Mouse (Mus musculus): ENCODE measurements around the gene Astn1. TPM values are rescaled to one million over a fixed set of nuclear protein-coding genes. Genes with fewer than 3 reads are reported as not detected.

Astn1 gene
- polyA plus RNA-seq, 1 experiment from 2014 or later = 0.38 TPM

DNA sequence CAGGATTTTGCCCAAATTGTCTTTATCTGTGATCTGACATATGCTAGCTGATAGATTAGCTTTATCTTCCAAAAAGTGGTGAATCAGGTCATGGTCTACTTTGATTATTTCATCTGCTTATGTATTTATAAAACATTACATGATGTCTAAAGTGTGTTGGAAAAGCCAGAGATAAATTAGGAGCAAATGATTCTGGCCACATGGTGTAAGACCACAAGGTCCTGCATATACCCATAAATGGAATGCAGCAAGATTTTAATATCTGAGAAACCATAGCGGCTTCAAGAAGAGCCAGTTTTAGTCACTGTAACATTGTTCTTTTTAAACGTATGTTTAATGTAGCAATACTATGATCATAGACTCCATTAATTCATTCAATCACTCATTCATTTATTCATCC lies 23.2 kb downstream of the Astn1 start:
- 91% methylated on average over 2 of the region's 2 CpGs for WGBS
- H3K9me3 ChIP-seq (replicated peaks; ENCODE audit: low read length) = no peaks in the 10 kb centered on the region
- H3K27ac ChIP-seq = no peak overlapping the region
- no peak for TF ChIP-seq CTCF (IDR thresholded peaks at IDR 0.05; ENCODE audit: low read depth)
- ATAC-seq (replicated peaks; ENCODE audit: low FRiP score, low read depth) (no peak), DNase-seq (ENCODE audit: low spot score) (no peak)
- H3K9ac ChIP-seq (ENCODE audit: low read depth, low read length) = no peak overlapping the region
- no peaks in the 10 kb centered on the region for H3K36me3 ChIP-seq (ENCODE audit: insufficient read depth, low read length)
- H3K27me3 ChIP-seq (ENCODE audit: insufficient read depth, low read length) = no peaks in the 10 kb centered on the region
- H3K4me3 ChIP-seq (replicated peaks; ENCODE audit: low read depth, low read length) = no peak overlapping the region
- no peaks in the 10 kb centered on the region for H3K4me1 ChIP-seq (replicated peaks; ENCODE audit: insufficient read depth, low read length)
- H3K4me2 ChIP-seq (ENCODE audit: low read length) = no peak overlapping the region

DNA sequence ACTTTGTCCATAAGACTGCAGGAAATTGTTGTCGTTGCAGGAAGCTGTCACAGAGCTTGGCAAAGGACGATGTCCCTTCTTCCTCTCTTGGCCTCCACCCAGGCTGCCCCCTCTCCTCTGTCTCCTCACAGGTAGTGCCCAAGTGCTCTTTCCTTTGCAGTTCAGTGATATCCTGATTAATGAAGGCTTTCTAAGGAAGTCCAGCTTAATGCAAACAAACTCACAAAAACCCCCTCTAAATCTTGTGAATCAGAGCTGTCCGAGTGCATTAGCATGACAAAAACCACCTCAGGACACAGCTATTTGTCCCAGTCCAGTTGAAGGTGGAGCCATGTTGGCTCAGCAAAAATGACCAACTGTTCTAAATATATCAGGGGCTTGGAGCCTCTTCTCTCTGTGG lies 24.7 kb downstream of the Astn1 start:
- H3K9ac ChIP-seq (ENCODE audit: low read depth, low read length) = no peak overlapping the region
- no peak overlapping the region for H3K27ac ChIP-seq
- 15% methylated on average over 3 of the region's 3 CpGs for WGBS
- no peaks in the 10 kb centered on the region for H3K9me3 ChIP-seq (replicated peaks; ENCODE audit: low read length)
- no peak for TF ChIP-seq CTCF (IDR thresholded peaks at IDR 0.05; ENCODE audit: low read depth)
- no peaks in the 10 kb centered on the region for H3K27me3 ChIP-seq (ENCODE audit: insufficient read depth, low read length)
- ATAC-seq (replicated peaks; ENCODE audit: low FRiP score, low read depth) (no peak), DNase-seq (ENCODE audit: low spot score) (no peak)
- no peak overlapping the region for H3K4me3 ChIP-seq (replicated peaks; ENCODE audit: low read depth, low read length)
- H3K36me3 ChIP-seq (ENCODE audit: insufficient read depth, low read length) = no peaks in the 10 kb centered on the region
- H3K4me2 ChIP-seq (ENCODE audit: low read length) = no peak overlapping the region
- no peaks in the 10 kb centered on the region for H3K4me1 ChIP-seq (replicated peaks; ENCODE audit: insufficient read depth, low read length)

DNA sequence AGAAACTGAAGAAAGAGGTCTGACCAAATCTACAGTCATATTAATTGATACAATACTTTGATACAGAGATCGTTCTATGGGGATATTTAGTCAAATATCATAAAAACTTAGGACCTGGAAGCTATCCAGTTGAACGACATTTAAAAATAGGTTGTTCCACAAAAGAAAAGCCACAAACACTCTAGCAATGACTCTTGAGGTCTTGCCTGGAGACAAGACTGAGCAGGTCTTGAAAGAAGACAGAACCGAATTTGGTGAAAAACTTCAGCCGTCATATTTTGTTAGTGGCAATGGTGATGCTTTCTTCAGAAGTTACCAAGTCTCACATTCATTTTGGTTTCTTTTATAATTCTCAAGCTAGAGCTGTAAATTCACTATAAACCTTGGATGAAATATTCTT lies 26.9 kb downstream of the Astn1 start:
- no peak overlapping the region for H3K27ac ChIP-seq
- ATAC-seq (replicated peaks; ENCODE audit: low FRiP score, low read depth) (no peak), DNase-seq (ENCODE audit: low spot score) (no peak)
- no peak overlapping the region for H3K4me3 ChIP-seq (replicated peaks; ENCODE audit: low read depth, low read length)
- no peaks in the 10 kb centered on the region for H3K36me3 ChIP-seq (ENCODE audit: insufficient read depth, low read length)
- no peaks in the 10 kb centered on the region for H3K4me1 ChIP-seq (replicated peaks; ENCODE audit: insufficient read depth, low read length)
- H3K27me3 ChIP-seq (ENCODE audit: insufficient read depth, low read length) = no peaks in the 10 kb centered on the region
- 91% methylated on average over 4 of the region's 4 CpGs for WGBS
- no peaks in the 10 kb centered on the region for H3K9me3 ChIP-seq (replicated peaks; ENCODE audit: low read length)
- TF ChIP-seq CTCF (IDR thresholded peaks at IDR 0.05; ENCODE audit: low read depth) = no peak
- H3K4me2 ChIP-seq (ENCODE audit: low read length) = no peak overlapping the region
- H3K9ac ChIP-seq (ENCODE audit: low read depth, low read length) = no peak overlapping the region

DNA sequence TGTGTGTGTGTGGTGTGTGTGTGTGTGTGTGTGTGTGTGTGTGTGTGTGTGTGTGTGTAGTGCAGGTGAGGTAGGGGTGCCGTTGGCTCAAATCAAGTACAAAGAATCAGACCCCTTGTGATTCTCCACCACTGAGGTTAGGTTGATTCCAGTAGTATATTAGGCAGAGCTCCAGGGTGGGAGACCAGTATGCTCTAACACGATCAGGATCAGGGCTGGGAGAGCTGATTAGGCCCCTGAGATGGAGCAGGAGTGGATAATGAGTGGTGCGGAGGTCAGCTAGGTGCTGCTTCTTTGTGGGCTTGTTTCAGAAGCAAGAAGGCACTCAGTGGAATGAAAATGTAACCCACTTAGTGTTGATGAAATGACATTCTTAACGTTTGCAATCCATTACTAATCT lies 28.6 kb downstream of the Astn1 start:
- no peak overlapping the region for H3K4me2 ChIP-seq (ENCODE audit: low read length)
- H3K27me3 ChIP-seq (ENCODE audit: insufficient read depth, low read length) = no peaks in the 10 kb centered on the region
- H3K4me1 ChIP-seq (replicated peaks; ENCODE audit: insufficient read depth, low read length) = no peaks in the 10 kb centered on the region
- H3K36me3 ChIP-seq (ENCODE audit: insufficient read depth, low read length) = no peaks in the 10 kb centered on the region
- TF ChIP-seq CTCF (IDR thresholded peaks at IDR 0.05; ENCODE audit: low read depth) = no peak
- DNase-seq (ENCODE audit: low spot score) (no peak), ATAC-seq (replicated peaks; ENCODE audit: low FRiP score, low read depth) (no peak)
- H3K27ac ChIP-seq = no peak overlapping the region
- H3K4me3 ChIP-seq (replicated peaks; ENCODE audit: low read depth, low read length) = no peak overlapping the region
- H3K9me3 ChIP-seq (replicated peaks; ENCODE audit: low read length) = no peaks in the 10 kb centered on the region
- WGBS = 77% methylated on average over 4 of the region's 4 CpGs
- H3K9ac ChIP-seq (ENCODE audit: low read depth, low read length) = no peak overlapping the region

- no peak for TF ChIP-seq CTCF (IDR thresholded peaks at IDR 0.05; ENCODE audit: low read depth)
- H3K9ac ChIP-seq (ENCODE audit: low read depth, low read length) = no peak overlapping the region
- H3K4me1 ChIP-seq (replicated peaks; ENCODE audit: insufficient read depth, low read length) = no peaks in the 10 kb centered on the region
- H3K27ac ChIP-seq = no peak overlapping the region
- H3K36me3 ChIP-seq (ENCODE audit: insufficient read depth, low read length) = no peaks in the 10 kb centered on the region
- H3K9me3 ChIP-seq (replicated peaks; ENCODE audit: low read length) = no peaks in the 10 kb centered on the region
- DNase-seq (ENCODE audit: low spot score) = no peak
- ATAC-seq (replicated peaks; ENCODE audit: low FRiP score, low read depth) = no peak
- no peak overlapping the region for H3K4me3 ChIP-seq (replicated peaks; ENCODE audit: low read depth, low read length)
- H3K27me3 ChIP-seq (ENCODE audit: insufficient read depth, low read length) = no peaks in the 10 kb centered on the region
- WGBS = 90% methylated on average over 2 of the region's 2 CpGs
- H3K4me2 ChIP-seq (ENCODE audit: low read length) = no peak overlapping the region
These were observed 35.0 kb downstream of the Astn1 start for GRCm38 (mm10) chr1:158397058-158397457.

GRCm38 (mm10) chr1:158400898-158401297 lies 38.8 kb downstream of the Astn1 start:
- Histone ChIP-seq H3K36me3 (ENCODE audit: insufficient read depth, low read length) (no peaks in the 10 kb centered on the region), H3K4me1 (replicated peaks; ENCODE audit: insufficient read depth, low read length) (no peaks in the 10 kb centered on the region), H3K9ac (ENCODE audit: low read depth, low read length) (no peak overlapping the region), H3K27me3 (ENCODE audit: insufficient read depth, low read length) (no peaks in the 10 kb centered on the region), H3K4me3 (replicated peaks; ENCODE audit: low read depth, low read length) (no peak overlapping the region), H3K4me2 (ENCODE audit: low read length) (no peak overlapping the region), H3K9me3 (replicated peaks; ENCODE audit: low read length) (no peaks in the 10 kb centered on the region), H3K27ac (no peak overlapping the region)
- no peak for TF ChIP-seq CTCF (IDR thresholded peaks at IDR 0.05; ENCODE audit: low read depth)
- DNase-seq (ENCODE audit: low spot score) = peak; percentile 10
- WGBS = 29% methylated on average over 2 of the region's 2 CpGs
- ATAC-seq (replicated peaks; ENCODE audit: low FRiP score, low read depth) = no peak
